Mouse (Mus musculus) lung, adult 2 months (tissue): ENCODE measurements around the gene Klhl7.

Experiments used
- CTCF ChIP-seq: fragments of 200-500 bp; IDR thresholded peaks from 2 replicates; pipeline ENCODE4 v1.5.1; 2011; ENCODE audit warnings: mild to moderate bottlenecking, low read length, control low read depth; ENCODE audit not compliant: insufficient read depth
- POLR2A ChIP-seq: fragments of 200-500 bp; IDR thresholded peaks from 2 replicates; pipeline ENCODE4 v1.6.1; 2011; ENCODE audit warnings: low read depth, mild to moderate bottlenecking, control low read depth, low read length, borderline replicate concordance; ENCODE audit errors: extremely low read depth

- TF ChIP-seq POLR2A (no peak), CTCF (no peak)
Measured at GRCm38 (mm10) chr5:24184011-24184410, 83.6 kb downstream of the Klhl7 start.
